In genomic region chr1:182140370-182140769, GRCm38 (mm10) we compare ENCODE assay signal across 8 mouse cellular contexts. TPM values are rescaled to one million over a fixed set of nuclear protein-coding genes. Genes with fewer than 3 reads are reported as not detected.
A peak's percentile ranks its signal among the peaks of the same experiment; 100 is the strongest.
DNase-seq lines count a peak whose midpoint lies in the region; ATAC-seq lines count a peak whose summit lies in the region.

No protein-coding gene starts in this region.

- no peak overlapping the region for H3K27ac ChIP-seq in hindbrain, embryonic 14.5 days

- ATAC-seq in hindbrain, embryonic 14.5 days (ENCODE audit: low FRiP score) = peak; percentile 59; the same call in 1 of the 2 replicates

- H3K4me3 ChIP-seq in hindbrain, embryonic 14.5 days (replicated peaks; ENCODE audit: low read length) = no peak overlapping the region

- H3K27me3 ChIP-seq in hindbrain, embryonic 14.5 days (ENCODE audit: control insufficient read depth, insufficient read depth, low read length) = no peaks in the 10 kb centered on the region

- H3K4me1 ChIP-seq in hindbrain, embryonic 14.5 days (replicated peaks; ENCODE audit: control insufficient read depth, insufficient read depth, low read length) = no peaks in the 10 kb centered on the region

- 0 out of 2 replicates have a peak overlapping the region, but pooled peaks have one; percentile 15 for H3K4me2 ChIP-seq in hindbrain, embryonic 14.5 days (replicated peaks)

- no peaks in the 10 kb centered on the region for H3K9me3 ChIP-seq in hindbrain, embryonic 14.5 days (ENCODE audit: control insufficient read depth, low read length)

- H3K36me3 ChIP-seq in hindbrain, embryonic 14.5 days (replicated peaks; ENCODE audit: control insufficient read depth, insufficient read depth) = no peaks in the 10 kb centered on the region

- WGBS in hindbrain, embryonic 14.5 days = 3% methylated on average over 6 of the region's 6 CpGs

- no peak overlapping the region for H3K9ac ChIP-seq in hindbrain, embryonic 14.5 days

- DNase-seq in Muller cell, postnatal 12 days (ENCODE audit: inconsistent ontology term) = peak; percentile 60
- peak; percentile 80 for DNase-seq in cerebellum, adult 9-11 months
- DNase-seq in frontal cortex, postnatal 25 days (ENCODE audit: low spot score in 2 of 2) = peak; percentile 69 to 82
- peak; percentile 91 for DNase-seq in hindbrain, embryonic 14.5 days (ENCODE audit: low spot score)
- DNase-seq in layer of hippocampus, postnatal 36 days = peak; percentile 76 to 77
- peak; percentile 71 for DNase-seq in lung, postnatal 25 days (ENCODE audit: low spot score)
- DNase-seq in retina, postnatal 7 days (ENCODE audit: low read depth, low spot score) = peak; percentile 58
- peak; percentile 66 for DNase-seq in urinary bladder, adult 2 months (ENCODE audit: low spot score)

RNA-seq across cellular contexts. Expression of gene Srp9, which starts 15.8 kb away (rescaled TPM):
- polyA plus RNA-seq in hindbrain, embryonic 14.5 days (2014; fragmentation: Nextera tagmentation; extraction: Ambion mirVana) = 139 and 142 TPM in 2 replicates
- 10 to 100 TPM; 65.2 to 76.7 TPM for total RNA-seq in layer of hippocampus, postnatal 36 days (2021)
- 78.6 and 81.2 TPM in 2 replicates for polyA plus RNA-seq in urinary bladder, adult 2 months (2012; rRNA removed)

RNA-seq across cellular contexts. Expression of gene Vmn1r1, which starts 23.9 kb away (rescaled TPM):
- polyA plus RNA-seq in hindbrain, embryonic 14.5 days (2014; fragmentation: Nextera tagmentation; extraction: Ambion mirVana) = not detected in 2 replicates
- not detected for total RNA-seq in layer of hippocampus, postnatal 36 days (2021)
- not detected in 2 replicates for polyA plus RNA-seq in urinary bladder, adult 2 months (2012; rRNA removed)
